Mouse (Mus musculus) embryonic facial prominence, embryonic 15.5 days (tissue): ENCODE measurements around the gene Tnxb. TPM values are rescaled to one million over a fixed set of nuclear protein-coding genes. Genes with fewer than 3 reads are reported as not detected.

Experiments used
- ATAC-seq: fragments of 200-750 bp; cut with Nextera tagmentation; 2 replicates; pipeline ENCODE4 v1.8.0; 2017; ENCODE audit warnings: low read depth, moderate TSS enrichment; ENCODE audit not compliant: insufficient number of reproducible peaks, low FRiP score, low TSS enrichment
- H3K27ac ChIP-seq: fragments of 300-500 bp; sonication (generic); replicated peaks from 2 replicates; pipeline ENCODE4 v1.5.1; 2015; ENCODE audit warnings: mild to moderate bottlenecking, inconsistent platforms
- H3K27me3 ChIP-seq: fragments of 300-500 bp; sonication (generic); 2 replicates; pipeline ENCODE4 v1.6.1; 2015; ENCODE audit warnings: inconsistent platforms
- H3K36me3 ChIP-seq: fragments of 300-500 bp; sonication (generic); 2 replicates; pipeline ENCODE4 v1.6.1; 2015; ENCODE audit warnings: mild to moderate bottlenecking, inconsistent platforms
- H3K4me1 ChIP-seq: fragments of 300-500 bp; sonication (generic); 2 replicates; pipeline ENCODE4 v1.6.1; 2015; ENCODE audit warnings: inconsistent platforms
- H3K4me2 ChIP-seq: fragments of 300-500 bp; sonication (generic); replicated peaks from 2 replicates; pipeline ENCODE4 v1.6.1; 2015; ENCODE audit warnings: mild to moderate bottlenecking, inconsistent platforms
- H3K4me3 ChIP-seq: fragments of 300-500 bp; sonication (generic); replicated peaks from 2 replicates; pipeline ENCODE4 v1.5.1; 2015; ENCODE audit warnings: mild to moderate bottlenecking, inconsistent platforms
- H3K9ac ChIP-seq: fragments of 300-500 bp; sonication (generic); 2 replicates; pipeline ENCODE4 v1.6.1; 2015; ENCODE audit warnings: inconsistent platforms
- H3K9me3 ChIP-seq: fragments of 300-500 bp; sonication (generic); replicated peaks from 2 replicates; pipeline ENCODE4 v1.6.1; 2016; ENCODE audit warnings: inconsistent platforms
- WGBS: fragments of 180-500 bp; shearing (Covaris S2); methylation state at CpG from one replicate; pipeline ENCODE4 v1.1.7; 2015; 5-methylcytosine and 5-hydroxymethylcytosine counted together
- polyA plus RNA-seq: library from polyadenylated mRNA; unstranded; fragments of >200 nt; fragmentation: Nextera tagmentation; extraction: Ambion mirVana; gene quantifications from 2 replicates; pipeline ENCODE4 v1.2.1, GENCODE M21; 2015

The Tnxb gene
- polyA plus RNA-seq, 1 experiment from 2014 or later: 0.48 TPM

DNA sequence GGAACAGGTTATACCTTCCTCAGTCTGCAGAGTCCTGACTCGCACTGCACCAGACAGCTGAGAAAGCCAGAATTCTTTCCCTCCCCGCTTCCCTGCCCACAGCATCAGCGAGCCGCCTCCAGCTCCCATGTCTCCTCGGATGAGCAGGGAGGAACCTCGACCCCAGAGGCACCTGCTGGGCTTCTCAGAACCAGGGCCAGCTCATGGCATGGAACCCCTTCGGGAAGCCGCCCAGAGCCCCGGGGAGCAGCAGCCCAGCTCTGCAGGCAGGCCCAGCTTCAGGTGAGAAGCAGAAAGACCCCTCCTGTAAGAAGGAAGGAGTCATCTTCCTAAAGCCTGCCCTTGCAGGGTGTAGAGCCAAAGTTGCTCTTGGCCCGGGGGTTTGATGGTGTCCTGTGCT, 17.8 kb upstream of the Tnxb start:
- H3K4me2 ChIP-seq: no peak overlapping the region
- H3K9me3 ChIP-seq: no peaks in the 10 kb centered on the region
- H3K9ac ChIP-seq: no peak overlapping the region
- ATAC-seq: no peak
- H3K27me3 ChIP-seq: no peaks in the 10 kb centered on the region
- H3K36me3 ChIP-seq: peaks cover 61% of the 10 kb centered on the region
- H3K27ac ChIP-seq: no peak overlapping the region
- H3K4me3 ChIP-seq: no peak overlapping the region
- WGBS: 87% methylated on average over 10 of the region's 10 CpGs
- H3K4me1 ChIP-seq: peaks cover 31% of the 10 kb centered on the region

DNA sequence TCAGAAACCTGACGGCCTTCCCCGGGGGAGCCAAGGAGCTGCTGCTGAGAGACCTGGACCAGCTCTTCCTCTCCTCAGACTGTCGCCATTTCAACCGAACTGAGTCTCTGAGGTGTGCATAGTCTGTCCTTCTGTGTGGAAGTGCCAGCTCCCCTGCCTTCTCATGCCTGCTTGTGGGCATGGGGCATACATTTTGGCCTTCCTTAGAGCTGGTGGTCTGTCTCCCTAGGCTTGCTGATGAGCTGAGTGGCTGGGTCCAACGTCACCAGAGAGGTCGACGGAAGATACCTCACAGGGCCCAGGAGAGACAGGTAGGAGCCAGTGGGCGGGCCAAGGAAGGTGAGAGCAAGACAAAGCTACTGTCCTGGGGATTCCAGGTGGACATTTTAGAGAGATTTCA, 17.4 kb upstream of the Tnxb start:
- Histone ChIP-seq H3K27ac (no peak overlapping the region), H3K9ac (no peak overlapping the region), H3K4me3 (no peak overlapping the region), H3K36me3 (peaks cover 61% of the 10 kb centered on the region), H3K9me3 (no peaks in the 10 kb centered on the region), H3K4me1 (peaks cover 27% of the 10 kb centered on the region), H3K4me2 (no peak overlapping the region), H3K27me3 (no peaks in the 10 kb centered on the region)
- no peak for ATAC-seq
- 91% methylated on average over 8 of the region's 8 CpGs for WGBS

DNA sequence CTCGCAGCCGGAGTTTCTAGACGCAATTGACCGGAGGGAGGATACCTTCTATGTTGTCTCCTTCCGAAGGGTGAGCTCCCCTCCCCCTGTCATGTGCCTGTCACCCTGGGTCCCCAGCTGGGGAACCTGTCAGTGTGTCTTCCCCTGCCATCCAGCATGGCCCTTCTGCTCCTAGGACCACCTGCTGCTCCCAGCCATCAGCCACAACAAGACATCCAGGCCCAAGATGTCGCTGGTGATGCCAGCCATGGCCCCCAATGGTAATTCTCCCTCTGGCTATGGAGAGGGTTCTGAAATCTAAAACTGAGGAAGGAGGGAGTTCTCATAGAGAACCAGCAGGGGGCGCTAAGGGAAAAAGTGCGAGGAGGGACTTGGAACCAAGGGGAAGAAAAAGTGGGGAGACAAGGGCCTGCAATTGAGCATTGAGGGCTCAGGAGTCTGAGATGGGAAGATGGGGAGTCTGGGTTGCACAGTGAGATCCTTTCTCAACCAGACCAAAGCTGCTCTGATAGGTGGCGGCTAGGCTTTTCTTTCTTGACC, 16.5 kb upstream of the Tnxb start:
- Histone ChIP-seq H3K4me1 (peaks cover 22% of the 10 kb centered on the region), H3K9ac (no peak overlapping the region), H3K4me3 (no peak overlapping the region), H3K27me3 (peaks cover 4% of the 10 kb centered on the region), H3K4me2 (no peak overlapping the region), H3K9me3 (no peaks in the 10 kb centered on the region), H3K27ac (no peak overlapping the region), H3K36me3 (peaks cover 60% of the 10 kb centered on the region)
- ATAC-seq: no peak
- WGBS: 59% methylated on average over 9 of the region's 9 CpGs

DNA sequence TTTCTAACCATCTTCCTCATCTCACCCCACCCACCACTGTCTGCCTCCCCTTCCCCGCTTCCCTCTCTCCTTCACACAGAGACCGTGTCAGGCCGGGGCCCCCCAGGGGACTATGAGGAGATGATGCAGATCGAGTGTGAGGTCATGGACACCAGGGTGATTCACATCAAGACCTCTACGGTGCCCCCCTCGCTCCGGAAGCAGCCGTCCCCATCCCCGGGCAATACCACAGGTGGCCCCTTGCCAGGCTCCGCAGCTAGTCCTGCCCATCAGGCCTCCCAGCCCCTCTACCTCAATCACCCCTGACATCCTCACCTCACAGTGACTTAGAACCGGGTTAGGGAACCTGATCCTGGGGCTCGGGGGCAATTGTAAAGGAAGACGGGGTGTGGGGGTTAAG, 15.9 kb upstream of the Tnxb start:
- 94% methylated on average over 13 of the region's 13 CpGs for WGBS
- H3K9me3 ChIP-seq: no peaks in the 10 kb centered on the region
- no peak for ATAC-seq
- H3K27me3 ChIP-seq: peaks cover 10% of the 10 kb centered on the region
- H3K4me3 ChIP-seq: no peak overlapping the region
- no peak overlapping the region for H3K9ac ChIP-seq
- peaks cover 22% of the 10 kb centered on the region for H3K4me1 ChIP-seq
- H3K27ac ChIP-seq: no peak overlapping the region
- H3K4me2 ChIP-seq: no peak overlapping the region
- H3K36me3 ChIP-seq: peaks cover 54% of the 10 kb centered on the region

DNA sequence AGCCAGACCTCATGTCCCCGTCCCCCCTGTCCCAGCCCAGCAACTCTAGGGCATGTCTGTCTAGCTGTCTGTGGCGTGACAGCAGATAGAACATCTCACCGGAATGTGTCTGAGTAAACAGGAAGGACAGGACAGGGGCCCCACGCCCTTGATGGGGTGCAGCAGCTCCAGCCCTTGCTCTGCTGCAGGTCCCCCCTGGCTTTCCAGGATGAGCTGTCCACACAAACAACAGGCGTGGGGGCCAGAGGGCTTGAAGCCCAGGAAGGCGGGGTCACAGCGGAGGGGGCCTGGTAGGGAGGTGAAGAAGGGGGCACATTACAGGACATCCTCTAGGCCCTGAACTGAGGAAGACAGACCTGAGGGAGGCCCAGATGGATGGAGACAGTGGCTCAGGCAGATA, 15.2 kb upstream of the Tnxb start:
- WGBS: 70% methylated on average over 7 of the region's 7 CpGs

DNA sequence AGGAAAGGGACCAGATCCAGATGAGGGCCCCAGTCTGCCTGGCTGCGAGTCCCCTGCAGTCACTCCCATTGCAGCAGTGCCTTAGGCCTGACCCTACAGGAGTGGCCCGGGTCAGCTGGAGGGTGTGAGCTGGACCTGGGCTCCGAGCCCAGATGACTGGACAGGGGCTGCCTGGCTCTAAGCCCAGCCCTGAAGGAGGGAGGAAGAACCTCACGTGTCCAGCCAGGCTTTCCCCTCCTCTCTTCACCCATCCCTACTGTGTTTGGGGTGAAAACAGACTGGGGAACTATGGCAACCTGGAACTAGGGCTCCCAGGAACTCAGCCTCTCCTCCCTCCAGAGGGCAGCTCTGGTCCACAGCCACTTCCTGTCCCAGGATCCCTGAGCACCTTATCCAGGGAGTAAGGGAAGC, 14.7 kb upstream of the Tnxb start:
- Histone ChIP-seq H3K4me3 (no peak overlapping the region), H3K4me2 (no peak overlapping the region), H3K36me3 (peaks cover 42% of the 10 kb centered on the region), H3K9me3 (no peaks in the 10 kb centered on the region), H3K9ac (no peak overlapping the region), H3K27me3 (peaks cover 20% of the 10 kb centered on the region), H3K27ac (peak overlapping the region; percentile 66), H3K4me1 (peaks cover 27% of the 10 kb centered on the region)
- ATAC-seq: peak; percentile 49
- 71% methylated on average over 4 of the region's 4 CpGs for WGBS

More for the DNA sequence above, 15.2 kb upstream of the Tnxb start:
- Histone ChIP-seq H3K4me2 (no peak overlapping the region), H3K27me3 (peaks cover 16% of the 10 kb centered on the region), H3K4me3 (no peak overlapping the region), H3K9me3 (no peaks in the 10 kb centered on the region), H3K36me3 (peaks cover 46% of the 10 kb centered on the region), H3K27ac (peak overlapping the region; percentile 66), H3K4me1 (peaks cover 22% of the 10 kb centered on the region), H3K9ac (no peak overlapping the region)
- ATAC-seq: no peak; the same call in 1 of the 2 replicates

DNA sequence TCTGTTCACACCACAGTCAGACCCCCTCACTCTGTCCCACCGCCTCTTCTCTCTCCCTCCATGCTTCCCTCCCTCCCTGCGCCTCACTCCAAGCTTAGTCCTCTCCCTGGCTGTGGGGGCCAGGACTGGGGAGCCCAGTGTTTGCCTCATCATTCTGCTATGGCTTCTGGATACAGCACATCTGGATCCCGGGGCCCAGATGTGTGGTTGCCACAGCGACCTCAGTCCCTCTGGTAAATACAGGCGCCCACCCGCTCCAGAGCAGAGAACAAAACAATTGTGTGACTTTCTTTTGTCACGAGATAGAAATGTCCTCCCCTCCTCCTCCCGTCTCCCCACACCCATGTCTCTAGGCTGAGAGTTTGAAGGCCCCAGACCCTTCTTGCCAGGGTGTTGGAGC, 13.7 kb upstream of the Tnxb start:
- H3K9ac ChIP-seq: no peak overlapping the region
- peaks cover 25% of the 10 kb centered on the region for H3K27me3 ChIP-seq
- H3K4me2 ChIP-seq: no peak overlapping the region
- ATAC-seq: no peak
- H3K9me3 ChIP-seq: no peaks in the 10 kb centered on the region
- 52% methylated on average over 8 of the region's 8 CpGs for WGBS
- H3K36me3 ChIP-seq: peaks cover 31% of the 10 kb centered on the region
- H3K4me3 ChIP-seq: no peak overlapping the region
- peaks cover 37% of the 10 kb centered on the region for H3K4me1 ChIP-seq
- 0 out of 2 replicates have a peak overlapping the region, but pooled peaks have one; percentile 66 for H3K27ac ChIP-seq

DNA sequence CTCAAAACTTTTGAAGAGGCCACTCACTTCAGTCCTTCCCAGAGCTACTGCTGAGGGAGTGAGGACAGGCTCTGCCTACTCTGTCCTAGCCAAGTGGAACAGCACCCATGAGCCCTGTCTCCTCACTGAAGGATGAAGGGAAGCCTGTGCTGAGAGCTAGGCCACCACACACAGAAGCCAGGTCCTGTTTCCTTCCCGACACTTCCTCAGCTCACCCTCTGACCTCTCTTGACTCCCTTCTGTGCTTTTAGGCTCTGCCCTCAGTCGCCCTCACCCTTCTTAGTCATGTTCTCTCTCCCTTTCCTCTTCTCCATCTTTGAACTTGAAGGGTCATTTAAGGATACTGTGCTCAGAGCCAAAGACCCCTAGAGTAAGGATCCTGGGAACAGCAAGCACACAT, 13.1 kb upstream of the Tnxb start:
- H3K36me3 ChIP-seq: peaks cover 25% of the 10 kb centered on the region
- no peak overlapping the region for H3K27ac ChIP-seq
- H3K9me3 ChIP-seq: no peaks in the 10 kb centered on the region
- ATAC-seq: no peak
- H3K27me3 ChIP-seq: peaks cover 25% of the 10 kb centered on the region
- 45% methylated on average over 2 of the region's 2 CpGs for WGBS
- no peak overlapping the region for H3K4me2 ChIP-seq
- no peak overlapping the region for H3K9ac ChIP-seq
- H3K4me3 ChIP-seq: no peak overlapping the region
- H3K4me1 ChIP-seq: peaks cover 38% of the 10 kb centered on the region

DNA sequence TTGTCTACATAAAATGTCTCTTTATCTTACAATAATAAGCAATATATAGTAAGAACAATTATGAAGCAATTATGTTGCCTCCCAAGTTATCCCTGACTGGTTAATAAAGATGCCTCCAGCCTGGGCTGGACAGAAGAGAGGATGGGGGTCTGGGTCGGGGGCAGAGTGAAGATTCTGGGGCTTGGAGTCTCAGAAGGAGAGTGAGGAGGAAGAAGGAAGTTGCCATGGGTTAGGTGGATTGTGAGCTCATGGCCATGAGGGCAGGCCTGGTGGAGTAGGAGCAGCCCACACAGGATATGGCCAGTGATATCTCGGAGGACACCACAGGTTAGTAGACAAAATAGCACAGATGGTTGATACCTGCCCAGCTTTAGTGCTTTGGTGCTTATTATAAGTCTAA, 12.2 kb upstream of the Tnxb start:
- Histone ChIP-seq H3K4me1 (peaks cover 38% of the 10 kb centered on the region), H3K4me3 (no peak overlapping the region), H3K27ac (no peak overlapping the region), H3K36me3 (peaks cover 16% of the 10 kb centered on the region), H3K9ac (no peak overlapping the region), H3K4me2 (no peak overlapping the region), H3K9me3 (no peaks in the 10 kb centered on the region), H3K27me3 (peaks cover 25% of the 10 kb centered on the region)
- ATAC-seq: no peak
- WGBS: 71% methylated on average over 2 of the region's 2 CpGs

DNA sequence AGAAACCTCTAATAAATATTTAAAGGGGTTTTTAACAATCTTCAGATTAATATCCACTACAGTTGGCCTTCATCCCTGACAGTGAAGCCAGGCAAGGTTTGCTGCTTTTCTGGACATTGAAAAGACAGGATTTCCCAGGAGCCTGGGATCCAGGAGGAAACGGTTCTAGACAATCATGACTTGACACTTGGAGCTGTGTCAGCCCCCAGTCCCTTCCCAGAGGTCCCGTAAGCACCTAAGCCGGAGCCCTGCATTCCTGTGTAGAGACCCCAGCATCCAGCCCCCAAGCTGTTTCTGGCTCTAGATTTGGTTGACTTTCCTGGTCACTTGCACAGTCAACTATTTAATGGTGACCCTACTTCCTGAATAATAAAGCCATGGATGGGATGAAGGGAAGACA, 11.7 kb upstream of the Tnxb start:
- H3K36me3 ChIP-seq: peaks cover 13% of the 10 kb centered on the region
- ATAC-seq: no peak
- H3K4me1 ChIP-seq: peaks cover 38% of the 10 kb centered on the region
- no peaks in the 10 kb centered on the region for H3K9me3 ChIP-seq
- no peak overlapping the region for H3K4me2 ChIP-seq
- H3K9ac ChIP-seq: no peak overlapping the region
- H3K27ac ChIP-seq: no peak overlapping the region
- peaks cover 28% of the 10 kb centered on the region for H3K27me3 ChIP-seq
- H3K4me3 ChIP-seq: no peak overlapping the region
- 85% methylated on average over 3 of the region's 3 CpGs for WGBS

DNA sequence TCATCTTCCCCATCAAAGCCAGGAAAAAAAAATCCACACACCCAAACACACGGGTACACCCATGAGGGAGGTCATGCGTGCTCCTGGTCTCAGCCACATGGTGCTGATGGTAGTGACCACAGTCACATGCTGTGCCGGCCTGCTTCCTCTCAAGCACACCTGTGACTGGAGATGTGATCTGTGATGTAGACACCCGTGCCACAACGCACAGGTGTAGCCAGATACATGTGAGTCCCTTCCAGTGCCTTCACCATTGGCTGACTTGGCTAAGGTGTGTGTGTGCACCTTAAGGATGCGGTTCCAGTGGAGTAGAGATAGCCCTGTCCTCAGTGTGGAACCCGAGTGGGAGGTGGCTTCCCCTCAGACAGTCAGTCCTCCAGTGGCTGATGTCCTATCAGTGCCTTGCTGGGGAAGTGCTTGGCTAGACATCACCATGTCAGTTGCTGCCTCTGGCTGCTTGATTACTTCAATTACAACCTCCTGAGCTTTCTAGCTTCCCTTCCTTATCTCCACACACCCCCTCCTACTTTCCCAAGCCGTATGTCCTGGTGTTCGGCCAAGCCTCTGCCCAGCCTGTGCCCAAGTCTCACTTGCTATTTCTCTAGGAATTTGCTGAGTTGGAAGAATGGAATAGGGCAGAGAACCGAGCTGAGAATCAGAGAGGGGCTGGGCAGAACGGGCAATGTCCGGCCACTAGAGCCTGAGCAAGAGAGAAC, 11.0 kb upstream of the Tnxb start:
- ATAC-seq: no peak
- 60% methylated on average over 12 of the region's 12 CpGs for WGBS

DNA sequence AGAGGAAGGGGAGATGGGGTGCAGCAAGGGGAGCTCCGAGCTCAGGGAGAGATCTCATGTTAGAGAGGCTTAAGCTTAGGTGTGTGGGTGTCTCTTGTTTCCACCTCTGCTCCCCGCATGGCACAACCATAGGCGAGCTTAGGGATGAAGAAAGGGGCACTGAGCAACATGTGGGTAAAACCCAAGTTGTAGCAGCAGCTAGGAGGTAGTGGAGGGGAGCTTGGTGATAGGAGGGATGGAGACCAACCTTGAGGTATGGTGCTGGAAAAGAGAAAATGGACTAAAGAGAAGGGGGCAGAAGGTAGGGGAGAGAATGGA, 10.5 kb upstream of the Tnxb start:
- 54% methylated on average over 3 of the region's 3 CpGs for WGBS
- Histone ChIP-seq H3K27ac (no peak overlapping the region), H3K4me2 (no peak overlapping the region), H3K9ac (no peak overlapping the region), H3K4me3 (no peak overlapping the region), H3K27me3 (peaks cover 33% of the 10 kb centered on the region), H3K9me3 (no peaks in the 10 kb centered on the region), H3K4me1 (peaks cover 38% of the 10 kb centered on the region), H3K36me3 (peaks cover 3% of the 10 kb centered on the region; the same call in 1 of the 2 replicates)
- ATAC-seq: no peak

More for the DNA sequence above, 11.0 kb upstream of the Tnxb start:
- Histone ChIP-seq H3K4me3 (no peak overlapping the region), H3K9ac (no peak overlapping the region), H3K27me3 (peaks cover 33% of the 10 kb centered on the region), H3K36me3 (peaks cover 9% of the 10 kb centered on the region; the same call in 1 of the 2 replicates), H3K27ac (no peak overlapping the region), H3K4me1 (peaks cover 38% of the 10 kb centered on the region), H3K9me3 (no peaks in the 10 kb centered on the region), H3K4me2 (no peak overlapping the region)
